Mouse (Mus musculus): ENCODE data around the gene Smg8.
"Not testable (repeated sequence)": the region's sequence is repeated elsewhere in the genome, so short reads cannot be mapped to it uniquely, and the experiment has no call there.

The Smg8 gene

GRCm38 (mm10) chr11:87086290-87086984 is at the start of gene Smg8:
Gene Smg8, minus strand, starts transcription at chr11:87086774.
- DNase-seq (ENCODE audit: low spot score): peak; percentile 87

DNA sequence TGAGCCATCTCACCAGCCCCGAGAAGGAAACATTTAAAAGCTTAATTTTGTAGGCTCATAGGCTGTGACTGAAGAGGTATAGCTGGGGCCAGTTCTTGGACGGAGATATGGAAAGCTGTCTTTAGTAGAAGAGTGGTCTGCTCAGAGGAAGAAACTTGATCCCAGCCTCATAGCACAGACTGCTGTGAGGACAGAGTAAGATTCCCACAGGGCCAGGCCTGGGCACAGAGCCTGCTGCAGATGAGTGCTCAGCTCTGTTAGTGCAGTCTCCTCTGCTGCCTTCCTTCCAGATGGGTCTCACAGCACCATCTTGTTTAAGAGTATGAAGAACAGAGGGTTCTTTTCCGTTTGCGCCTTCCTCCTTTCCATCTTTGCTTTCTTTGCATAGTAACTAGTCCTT is 49.7 kb upstream of the Smg8 start:
- DNase-seq (ENCODE audit: low spot score): no peak

DNA sequence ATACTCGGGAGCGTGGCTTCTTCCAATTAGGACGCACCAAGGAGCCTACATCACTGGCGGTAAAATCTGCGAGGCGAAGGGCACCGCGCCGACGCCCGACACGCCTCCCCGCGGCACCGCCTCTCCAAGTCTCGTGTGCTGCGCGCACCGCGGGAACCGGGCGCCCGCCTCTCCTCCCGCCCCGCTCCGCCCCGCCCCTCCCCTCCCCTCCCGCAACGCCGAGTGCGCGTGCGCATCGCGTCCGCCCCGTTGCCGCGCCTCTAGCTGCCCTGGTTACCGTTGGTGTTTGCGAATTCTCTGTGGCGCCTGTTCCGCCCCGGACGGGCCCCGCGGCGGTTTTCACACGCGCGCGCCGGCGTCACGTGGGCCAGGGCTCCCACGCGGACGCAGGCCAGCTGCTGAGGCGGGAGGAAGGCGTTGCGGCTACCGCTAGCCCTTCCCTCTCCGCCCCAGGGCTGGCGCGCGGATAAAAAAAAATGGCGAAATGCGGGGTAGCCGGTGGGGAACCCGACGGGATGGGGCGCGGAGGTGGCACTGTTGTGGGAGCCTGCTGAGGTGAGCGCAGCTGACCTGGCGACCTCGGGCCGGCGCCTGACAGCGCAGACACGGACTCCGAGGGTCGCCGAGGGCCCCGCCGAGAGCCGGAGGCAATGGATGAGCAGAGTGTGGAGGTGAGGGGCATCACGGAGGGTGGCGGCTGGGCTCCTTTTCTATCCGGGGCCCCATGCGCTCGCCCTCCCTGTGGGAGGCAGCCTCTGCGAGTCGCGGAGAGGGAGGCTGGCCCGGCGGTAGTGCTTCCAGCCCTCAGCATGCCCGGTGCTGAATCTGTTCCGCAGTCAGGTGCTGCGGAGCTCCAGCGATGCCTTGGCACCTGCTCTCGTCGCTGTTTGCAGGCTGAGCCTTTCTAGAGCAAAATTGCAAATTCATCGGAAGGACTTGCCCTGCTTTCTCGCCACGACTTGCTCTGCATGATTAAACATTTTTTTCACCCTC is 40.5 kb upstream of the Smg8 start, which contains the start of gene Trim37:
TSS of gene Trim37 (plus strand) at position 254 of the 993 bp plus-strand sequence.
- peak; percentile 91 for DNase-seq (ENCODE audit: low spot score)

DNA sequence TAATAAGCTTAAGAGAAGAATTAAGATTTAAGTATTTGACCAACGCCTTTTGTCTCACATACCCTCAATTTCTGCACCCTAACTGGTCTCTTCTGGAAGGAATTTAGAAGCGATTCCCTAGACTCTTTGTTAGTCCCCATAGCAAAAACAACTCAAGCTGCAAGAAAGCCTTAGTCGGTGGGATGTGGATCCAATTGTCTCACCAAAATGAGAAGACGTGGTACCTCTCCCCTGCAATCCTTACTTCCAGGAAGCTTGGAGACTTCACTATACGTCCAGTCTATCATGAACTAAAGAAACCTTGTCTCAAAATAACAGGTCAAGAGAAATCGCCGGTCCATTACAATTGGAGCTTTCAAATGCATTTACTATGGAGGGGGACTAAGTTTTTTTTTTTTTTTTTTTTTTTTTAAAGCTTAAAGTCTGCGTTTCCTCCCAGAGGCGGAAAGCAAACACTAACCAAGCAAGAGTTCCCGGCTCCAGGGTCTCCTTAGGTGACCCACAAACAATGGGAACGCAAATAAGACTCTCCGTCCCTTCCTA is 39.8 kb upstream of the Smg8 start:
- DNase-seq (ENCODE audit: low spot score): no peak

GRCm38 (mm10) chr11:87125562-87125961 is 39.0 kb upstream of the Smg8 start:
- DNase-seq (ENCODE audit: low spot score): no peak

GRCm38 (mm10) chr11:87121864-87122263 is 35.3 kb upstream of the Smg8 start:
- DNase-seq (ENCODE audit: low spot score): no peak

- no peak for DNase-seq (ENCODE audit: low spot score)
Observed at GRCm38 (mm10) chr11:87110172-87110909, 23.8 kb upstream of the Smg8 start.

- no peak for DNase-seq (ENCODE audit: low spot score)
Observed at GRCm38 (mm10) chr11:87109519-87110171, 23.1 kb upstream of the Smg8 start.

GRCm38 (mm10) chr11:87108755-87109518 is 22.4 kb upstream of the Smg8 start, which contains the start of gene Ska2:
Gene Ska2, plus strand, starts transcription at chr11:87109234.
- DNase-seq (ENCODE audit: low spot score): peak; percentile 99

- DNase-seq (ENCODE audit: low spot score): no peak
Observed at GRCm38 (mm10) chr11:87108409-87108754, 21.8 kb upstream of the Smg8 start, which contains the start of gene Prr11. Gene Prr11, minus strand, starts transcription at chr11:87108708.

DNA sequence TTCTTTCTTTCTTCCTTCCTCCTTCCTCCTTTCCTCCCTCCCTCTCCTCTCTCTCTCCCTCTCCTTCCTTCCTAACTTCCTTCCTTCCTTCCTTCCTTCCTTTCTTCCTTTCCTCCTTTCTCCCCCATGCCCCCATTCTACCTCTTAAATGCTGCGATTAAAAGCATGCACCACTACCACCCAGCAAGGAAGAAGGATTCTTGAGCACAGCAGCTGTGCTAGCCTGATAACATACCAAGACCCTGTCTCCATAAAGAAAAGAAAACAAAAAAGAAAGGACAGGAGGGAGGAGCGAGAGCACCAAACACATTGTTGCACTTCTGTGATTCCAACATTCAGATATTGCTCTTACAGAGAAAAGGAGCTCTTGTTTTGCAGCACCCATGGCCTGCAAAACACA is 568 bp upstream of the Smg8 start:
- no peak for DNase-seq (ENCODE audit: low spot score)

DNA sequence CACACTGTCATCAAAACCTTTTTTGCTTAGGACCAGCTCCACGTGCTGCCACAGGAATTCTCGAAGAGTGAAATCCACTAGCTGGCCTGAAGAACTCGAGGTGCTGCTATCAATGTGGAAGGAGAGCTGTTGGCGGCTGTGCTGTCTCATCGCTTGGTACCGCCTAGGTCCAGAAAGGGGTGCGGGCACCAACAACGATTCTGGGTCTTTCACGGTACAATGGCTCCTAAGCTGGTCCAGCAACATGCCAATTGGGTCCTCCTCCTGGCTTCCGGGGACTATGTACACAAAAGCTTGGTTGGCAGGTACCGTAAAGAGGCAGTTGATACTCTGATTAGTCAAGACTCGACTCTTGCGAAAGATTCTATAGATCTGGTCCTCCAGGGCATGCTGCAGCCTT is 1.1 kb downstream of the Smg8 start:
- no peak for DNase-seq (ENCODE audit: low spot score)

GRCm38 (mm10) chr11:87083712-87084111 is 2.9 kb downstream of the Smg8 start:
- no peak for DNase-seq (ENCODE audit: low spot score)

- peak; percentile 89 for DNase-seq (ENCODE audit: low spot score)
Observed at GRCm38 (mm10) chr11:87073866-87074440, 12.6 kb downstream of the Smg8 start, which contains the start of gene Gdpd1. Gene Gdpd1, minus strand, starts transcription at chr11:87074062.

- peak; percentile 80 for DNase-seq (ENCODE audit: low spot score)
Observed at GRCm38 (mm10) chr11:87073343-87073865, 13.2 kb downstream of the Smg8 start.

GRCm38 (mm10) chr11:87062087-87062486 is 24.5 kb downstream of the Smg8 start:
- DNase-seq (ENCODE audit: low spot score): no peak

- DNase-seq (ENCODE audit: low spot score): no peak
Observed at GRCm38 (mm10) chr11:87060410-87060809, 26.2 kb downstream of the Smg8 start.

- DNase-seq (ENCODE audit: low spot score): no peak
Observed at GRCm38 (mm10) chr11:87056286-87056685, 30.3 kb downstream of the Smg8 start.

- not testable (repeated sequence) for DNase-seq (ENCODE audit: low spot score)
Observed at GRCm38 (mm10) chr11:87048900-87049299, 37.7 kb downstream of the Smg8 start.

DNA sequence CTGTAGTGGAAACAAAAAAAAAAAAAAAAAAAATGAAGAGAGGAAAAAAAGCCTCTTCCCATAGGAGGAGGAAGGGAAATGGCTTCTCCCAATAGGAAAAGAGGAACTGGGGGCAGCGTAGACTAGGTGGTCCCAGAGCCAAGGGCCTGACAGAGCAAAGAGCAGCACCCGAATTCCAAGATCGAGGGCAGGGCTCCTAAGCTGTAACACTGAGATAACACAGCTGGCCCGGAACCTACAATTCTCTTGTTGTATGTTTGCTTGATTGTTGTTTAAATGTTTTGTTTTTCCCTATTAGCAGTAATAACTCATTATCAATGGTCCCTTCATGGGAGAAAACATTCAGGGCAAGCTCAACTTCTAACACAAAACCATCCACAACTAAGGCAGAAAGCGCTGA is 39.6 kb downstream of the Smg8 start:
- no peak for DNase-seq (ENCODE audit: low spot score)
